Mouse (Mus musculus): ENCODE data around the gene Klrb1. TPM values are rescaled to one million over a fixed set of nuclear protein-coding genes. Genes with fewer than 3 reads are reported as not detected.

Klrb1 gene
- polyA plus RNA-seq, 1 experiment from 2014 or later = not detected

DNA sequence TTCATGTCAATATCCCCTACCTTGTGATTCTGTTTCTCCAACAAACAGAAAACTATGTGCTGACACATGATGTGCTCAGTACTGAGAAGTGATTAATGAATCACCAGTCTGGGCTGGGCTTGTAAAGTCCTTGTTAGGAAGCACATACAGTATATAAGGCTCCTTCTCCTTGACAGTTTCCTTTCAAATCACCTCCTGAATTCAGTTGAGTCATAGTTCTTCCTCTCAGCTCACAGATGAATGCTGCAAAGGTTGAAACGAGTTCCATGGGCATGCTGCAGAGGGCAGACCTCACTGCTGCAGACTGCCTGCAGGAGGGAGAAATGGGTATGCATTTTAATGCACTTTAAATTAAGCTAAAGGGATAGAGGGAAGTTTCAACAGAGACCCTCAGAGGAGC is 60.7 kb downstream of the Klrb1 start, which contains the start of gene Clec2h:
Clec2h (plus strand) TSS at position 180 of the 400 bp plus-strand sequence.
- Histone ChIP-seq H3K4me3 (ENCODE audit: low read depth, low read length) (no peak within 1 kb of the TSS), H3K9me3 (ENCODE audit: control insufficient read depth, low read length) (no peaks in the 10 kb centered on the region), H3K27ac (ENCODE audit: low read depth, low read length) (no peak within 1 kb of the TSS), H3K4me1 (ENCODE audit: control insufficient read depth, insufficient read depth, low read length) (no peaks in the 10 kb centered on the region), H3K36me3 (ENCODE audit: control insufficient read depth, insufficient read depth, low read length) (no peaks in the 10 kb centered on the region), H3K4me2 (ENCODE audit: low read depth) (no peak within 1 kb of the TSS), H3K27me3 (ENCODE audit: control insufficient read depth, insufficient read depth, low read length) (no peaks in the 10 kb centered on the region), H3K9ac (ENCODE audit: low read length) (no peak within 1 kb of the TSS)
- no peak for ATAC-seq (ENCODE audit: insufficient read depth, low FRiP score, low TSS enrichment)
- no peak for DNase-seq (ENCODE audit: low spot score)
- WGBS = 21% methylated on average over 1 of the region's 1 CpGs

GRCm38 (mm10) chr6:128661249-128661648 is 61.6 kb downstream of the Klrb1 start:
- no peaks in the 10 kb centered on the region for H3K4me1 ChIP-seq (ENCODE audit: control insufficient read depth, insufficient read depth, low read length)
- no peaks in the 10 kb centered on the region for H3K27me3 ChIP-seq (ENCODE audit: control insufficient read depth, insufficient read depth, low read length)
- H3K27ac ChIP-seq (ENCODE audit: low read depth, low read length) = no peak overlapping the region
- no peak overlapping the region for H3K4me2 ChIP-seq (ENCODE audit: low read depth)
- no peak overlapping the region for H3K9ac ChIP-seq (ENCODE audit: low read length)
- H3K36me3 ChIP-seq (ENCODE audit: control insufficient read depth, insufficient read depth, low read length) = no peaks in the 10 kb centered on the region
- H3K4me3 ChIP-seq (ENCODE audit: low read depth, low read length) = no peak overlapping the region
- 91% methylated on average over 1 of the region's 1 CpGs for WGBS
- no peaks in the 10 kb centered on the region for H3K9me3 ChIP-seq (ENCODE audit: control insufficient read depth, low read length)
- no peak for DNase-seq (ENCODE audit: low spot score)
- ATAC-seq (ENCODE audit: insufficient read depth, low FRiP score, low TSS enrichment) = no peak

Other genes starting within 250 kb of the Klrb1 start
- not detected in 2 replicates for gene Pzp, start 196.3 kb downstream of the Klrb1 start, polyA plus RNA-seq (2014; fragmentation: Nextera tagmentation; extraction: Ambion mirVana)
- gene A2ml1, start 141.5 kb downstream of the Klrb1 start, polyA plus RNA-seq (2014; fragmentation: Nextera tagmentation; extraction: Ambion mirVana) = not detected in 2 replicates
- not detected in 2 replicates for gene Klrb1a, start 99.5 kb downstream of the Klrb1 start, polyA plus RNA-seq (2014; fragmentation: Nextera tagmentation; extraction: Ambion mirVana)
- gene Clec2h, start 60.7 kb downstream of the Klrb1 start, polyA plus RNA-seq (2014; fragmentation: Nextera tagmentation; extraction: Ambion mirVana) = not detected in 2 replicates
- gene Klrb1c, start 66.2 kb upstream of the Klrb1 start, polyA plus RNA-seq (2014; fragmentation: Nextera tagmentation; extraction: Ambion mirVana) = not detected in 2 replicates
- not detected in 2 replicates for gene Gm44511, start 103.3 kb upstream of the Klrb1 start, polyA plus RNA-seq (2014; fragmentation: Nextera tagmentation; extraction: Ambion mirVana)
- gene Klrb1b, start 103.3 kb upstream of the Klrb1 start, polyA plus RNA-seq (2014; fragmentation: Nextera tagmentation; extraction: Ambion mirVana) = 0.16 TPM in 1 of 2 replicates, not detected in the other
- not detected in 2 replicates for gene Clec2i, start 164.5 kb upstream of the Klrb1 start, polyA plus RNA-seq (2014; fragmentation: Nextera tagmentation; extraction: Ambion mirVana)
- 0.58 and 1.3 TPM in 2 replicates for gene BC035044, start 168.1 kb upstream of the Klrb1 start, polyA plus RNA-seq (2014; fragmentation: Nextera tagmentation; extraction: Ambion mirVana)
- gene Clec2g, start 211.3 kb upstream of the Klrb1 start, polyA plus RNA-seq (2014; fragmentation: Nextera tagmentation; extraction: Ambion mirVana) = not detected in 2 replicates

Measured in neural tube, embryonic 11.5 days (tissue).